Mouse (Mus musculus) liver, embryonic 14.5 days (tissue): ENCODE results near the gene Treml1. TPM values are rescaled to one million over a fixed set of nuclear protein-coding genes. Genes with fewer than 3 reads are reported as not detected.

Experiments
- ATAC-seq: fragments of 200-750 bp; cut with Nextera tagmentation; 2 replicates; pipeline ENCODE4 v1.8.0; 2017; ENCODE audit warnings: moderate number of reproducible peaks, mild to moderate bottlenecking, moderate library complexity; ENCODE audit not compliant: insufficient read depth
- DNase-seq, 3 experiments: peaks; one replicate each; pipeline ENCODE4 v3.0.0-alpha.2; 2012 to 2013; ENCODE audit warnings: low read depth in 3 of 3, low spot score in 3 of 3
- H3K27ac ChIP-seq: fragments of 300-500 bp; sonication (generic); 2 replicates; pipeline ENCODE4 v1.5.1; 2014; ENCODE audit warnings: moderate library complexity, mild to moderate bottlenecking, control low read depth, inconsistent platforms
- H3K27me3 ChIP-seq: fragments of 300-500 bp; sonication (generic); 2 replicates; pipeline ENCODE4 v1.6.1; 2014; ENCODE audit warnings: mild to moderate bottlenecking, low read length, moderate library complexity; ENCODE audit not compliant: control insufficient read depth, insufficient read depth
- H3K36me3 ChIP-seq: fragments of 300-500 bp; sonication (generic); replicated peaks from 2 replicates; pipeline ENCODE4 v1.6.1; 2014; ENCODE audit warnings: low read depth; ENCODE audit not compliant: control insufficient read depth, insufficient read depth
- H3K4me1 ChIP-seq, 2 experiments: fragments of 200-500 bp in 1 of 2; fragments of 300-500 bp in 1 of 2; sonication (generic) in 1 of 2; replicated peaks; 2 replicates each; pipeline ENCODE4 v1.6.1; 2012 to 2014; ENCODE audit warnings: antibody characterized with exemption in 1 of 2, inconsistent platforms in 1 of 2, low read length in 1 of 2; ENCODE audit not compliant: control insufficient read depth in 2 of 2, insufficient read depth in 2 of 2
- H3K4me2 ChIP-seq: fragments of 300-500 bp; sonication (generic); 2 replicates; pipeline ENCODE4 v1.6.1; 2014; ENCODE audit warnings: low read depth, mild to moderate bottlenecking, control low read depth, moderate library complexity
- H3K4me3 ChIP-seq, 2 experiments: fragments of 200-500 bp in 1 of 2; fragments of 300-500 bp in 1 of 2; sonication (generic) in 1 of 2; 2 replicates each; pipeline ENCODE4 v1.5.1; 2012 to 2014; ENCODE audit warnings: low read depth in 2 of 2, low read length in 2 of 2, mild to moderate bottlenecking in 2 of 2, control low read depth in 1 of 2, inconsistent platforms in 1 of 2, moderate library complexity in 1 of 2; ENCODE audit not compliant: insufficient read depth in 1 of 2
- H3K9ac ChIP-seq: fragments of 300-500 bp; sonication (generic); replicated peaks from 2 replicates; pipeline ENCODE4 v1.6.1; 2014; ENCODE audit warnings: mild to moderate bottlenecking, control low read depth, moderate library complexity
- H3K9me3 ChIP-seq: fragments of 300-500 bp; sonication (generic); 2 replicates; pipeline ENCODE4 v1.6.1; 2016; ENCODE audit warnings: low read length, mixed read lengths; ENCODE audit not compliant: control insufficient read depth
- CTCF ChIP-seq: IDR thresholded peaks from 2 replicates; pipeline ENCODE4 v1.5.1; 2016; ENCODE audit warnings: antibody characterized with exemption, low read depth, control low read depth
- EP300 ChIP-seq: IDR thresholded peaks from 2 replicates; pipeline ENCODE4 v1.6.1; 2016; ENCODE audit warnings: antibody characterized with exemption, low read depth
- WGBS: fragments of 180-500 bp; shearing (Covaris S2); extraction: QIAGEN DNeasy Blood & Tissue Kit; methylation state at CpG from one replicate; pipeline ENCODE4 v1.1.7; 2014; ENCODE audit not compliant: insufficient replicate concordance; 5-methylcytosine and 5-hydroxymethylcytosine counted together
- polyA plus RNA-seq, 2 experiments: library from polyadenylated mRNA; depleted of rRNA in 1 of 2; stranded (reverse) in 1 of 2; unstranded in 1 of 2; fragments of >200 nt; fragmentation: Nextera tagmentation in 1 of 2; extraction: Ambion mirVana in 1 of 2; gene quantifications; 2 replicates each; pipeline versions ENCODE4 v1.2.1 to v1.2.3; 2012 to 2014

The Treml1 gene
- polyA plus RNA-seq, 2 experiments = 13.9 to 16.4 TPM

- Histone ChIP-seq H3K4me3 (no peak overlapping the region), H3K4me2 (no peak overlapping the region), H3K27ac (no peak overlapping the region), H3K36me3 (no peaks in the 10 kb centered on the region), H3K9me3 (no peaks in the 10 kb centered on the region), H3K27me3 (no peaks in the 10 kb centered on the region), H3K4me1 (peaks cover 7 to 29% of the 10 kb centered on the region in 2 experiments), H3K9ac (no peak overlapping the region)
- DNase-seq (no peak), ATAC-seq (no peak)
- 44% methylated on average over 3 of the region's 3 CpGs for WGBS
- TF ChIP-seq CTCF (no peak), EP300 (no peak)
These were observed 2.6 kb downstream of the Treml1 start for GRCm38 (mm10) chr17:48362346-48362745.

GRCm38 (mm10) chr17:48362966-48363365, 3.2 kb downstream of the Treml1 start:
- 78% methylated on average over 8 of the region's 8 CpGs for WGBS
- ATAC-seq (no peak), DNase-seq (no peak)
- no peaks in the 10 kb centered on the region for H3K36me3 ChIP-seq
- TF ChIP-seq CTCF (no peak), EP300 (no peak)
- no peak overlapping the region for H3K27ac ChIP-seq
- peaks cover 7 to 29% of the 10 kb centered on the region in 2 experiments for H3K4me1 ChIP-seq
- no peak overlapping the region for H3K4me3 ChIP-seq
- no peak overlapping the region for H3K4me2 ChIP-seq
- H3K9me3 ChIP-seq = no peaks in the 10 kb centered on the region
- H3K9ac ChIP-seq = no peak overlapping the region
- H3K27me3 ChIP-seq = no peaks in the 10 kb centered on the region

GRCm38 (mm10) chr17:48363421-48363965, 3.8 kb downstream of the Treml1 start:
- WGBS = 22% methylated on average over 6 of the region's 6 CpGs
- no peaks in the 10 kb centered on the region for H3K9me3 ChIP-seq
- H3K4me3 ChIP-seq = no peak overlapping the region
- no peaks in the 10 kb centered on the region for H3K36me3 ChIP-seq
- H3K9ac ChIP-seq = no peak overlapping the region
- peaks cover 7 to 29% of the 10 kb centered on the region in 2 experiments for H3K4me1 ChIP-seq
- H3K4me2 ChIP-seq = no peak overlapping the region
- no peaks in the 10 kb centered on the region for H3K27me3 ChIP-seq
- no peak overlapping the region for H3K27ac ChIP-seq
- TF ChIP-seq EP300 = no peak
- no peak for TF ChIP-seq CTCF
- DNase-seq = no peak
- ATAC-seq = peak; percentile 30; the same call in 1 of the 2 replicates

- H3K27me3 ChIP-seq = no peaks in the 10 kb centered on the region
- no peak overlapping the region for H3K9ac ChIP-seq
- H3K27ac ChIP-seq = no peak overlapping the region
- no peak overlapping the region for H3K4me2 ChIP-seq
- TF ChIP-seq CTCF (no peak), EP300 (no peak)
- H3K4me3 ChIP-seq = no peak overlapping the region
- ATAC-seq = no peak
- WGBS = 69% methylated on average over 9 of the region's 9 CpGs
- H3K4me1 ChIP-seq = peaks cover 3 to 21% of the 10 kb centered on the region in 2 experiments; a peak in 3 of 4 replicates
- no peak for DNase-seq
- H3K9me3 ChIP-seq = no peaks in the 10 kb centered on the region
- H3K36me3 ChIP-seq = no peaks in the 10 kb centered on the region
These were observed 5.9 kb downstream of the Treml1 start for GRCm38 (mm10) chr17:48365511-48366155.

- H3K4me2 ChIP-seq = no peak overlapping the region
- H3K27me3 ChIP-seq = no peaks in the 10 kb centered on the region
- WGBS = 74% methylated on average over 5 of the region's 5 CpGs
- peaks cover 3 to 17% of the 10 kb centered on the region in 2 experiments; a peak in 3 of 4 replicates for H3K4me1 ChIP-seq
- H3K27ac ChIP-seq = no peak overlapping the region
- H3K9ac ChIP-seq = no peak overlapping the region
- no peaks in the 10 kb centered on the region for H3K9me3 ChIP-seq
- TF ChIP-seq EP300 = no peak
- TF ChIP-seq CTCF = no peak
- no peak for ATAC-seq
- no peaks in the 10 kb centered on the region for H3K36me3 ChIP-seq
- no peak for DNase-seq
- H3K4me3 ChIP-seq = no peak overlapping the region
These were observed 7.1 kb downstream of the Treml1 start for GRCm38 (mm10) chr17:48366806-48367205.
